Mouse (Mus musculus) Muller cell, postnatal 12 days (primary cell): ENCODE data around the gene Supt7l.
"Not testable (repeated sequence)": the region's sequence is repeated elsewhere in the genome, so short reads cannot be mapped to it uniquely, and the experiment has no call there.

Source experiments
- DNase-seq: peaks from one replicate; pipeline ENCODE4 v3.0.0-alpha.2; 2015; ENCODE audit errors: inconsistent ontology term

Supt7l gene

DNA sequence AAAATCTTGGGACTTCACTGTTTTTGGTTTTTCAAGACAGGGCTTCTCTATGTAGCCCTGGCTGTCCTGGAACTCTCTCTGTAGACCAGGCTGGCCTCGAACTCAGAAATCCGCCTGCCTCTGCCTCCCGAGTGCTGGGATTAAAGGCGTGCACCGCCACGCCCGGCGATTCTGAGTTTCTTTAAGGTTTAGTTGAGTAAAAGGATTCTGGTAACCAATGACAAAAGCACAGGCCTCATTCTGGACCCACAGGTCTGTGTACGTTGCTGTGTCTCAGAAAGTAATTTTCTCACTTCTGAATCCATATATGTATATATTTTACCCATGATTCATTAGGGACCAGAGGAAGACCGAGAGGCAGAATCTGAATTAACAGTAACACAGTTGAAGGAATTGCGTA, at the start of gene Supt7l:
TSS of gene Supt7l (minus strand) at position 101 of the 400 bp plus-strand sequence.
- not testable (repeated sequence) for DNase-seq

DNA sequence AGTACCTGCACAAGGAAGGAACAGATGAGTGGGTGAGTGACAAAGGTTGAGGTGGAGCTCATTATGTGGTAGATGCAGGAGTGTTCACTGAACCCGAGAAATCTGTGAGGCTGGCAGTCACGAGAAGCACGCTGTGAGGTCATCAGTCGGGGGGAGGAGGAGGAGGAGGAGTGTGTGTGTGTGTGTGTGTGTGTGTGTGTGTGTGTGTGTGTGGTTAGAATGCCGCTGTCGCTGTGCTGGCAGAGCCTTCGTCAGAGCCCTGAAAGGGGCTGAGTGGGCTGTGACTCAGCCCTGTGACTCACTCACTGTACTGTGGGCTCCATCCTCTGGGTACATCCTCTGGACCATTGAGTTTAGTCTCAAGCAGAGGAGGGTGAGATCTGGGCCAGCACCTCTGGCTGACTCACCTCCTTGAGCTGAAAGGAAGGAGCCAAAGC, 49.0 kb upstream of the Supt7l start:
- DNase-seq: peak; percentile 88

DNA sequence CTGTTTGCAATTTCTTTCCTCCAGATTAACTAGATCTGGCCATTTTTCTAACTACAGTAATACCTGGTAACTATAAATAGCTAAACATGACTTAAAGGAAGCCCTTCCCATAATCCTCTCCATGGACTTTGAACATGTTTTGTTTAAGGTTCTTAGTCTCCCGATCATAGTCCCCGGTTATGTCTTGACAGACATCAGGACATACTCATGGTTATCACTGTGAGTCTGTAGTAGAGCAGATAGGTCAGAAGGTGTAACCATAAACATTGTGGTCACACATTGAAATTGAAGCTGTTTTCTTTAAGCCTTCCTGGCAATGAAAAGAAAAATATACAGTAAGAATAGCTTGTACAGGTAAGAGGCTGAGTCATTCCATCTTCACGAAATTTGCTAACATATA, 46.1 kb upstream of the Supt7l start:
- DNase-seq: no peak

DNA sequence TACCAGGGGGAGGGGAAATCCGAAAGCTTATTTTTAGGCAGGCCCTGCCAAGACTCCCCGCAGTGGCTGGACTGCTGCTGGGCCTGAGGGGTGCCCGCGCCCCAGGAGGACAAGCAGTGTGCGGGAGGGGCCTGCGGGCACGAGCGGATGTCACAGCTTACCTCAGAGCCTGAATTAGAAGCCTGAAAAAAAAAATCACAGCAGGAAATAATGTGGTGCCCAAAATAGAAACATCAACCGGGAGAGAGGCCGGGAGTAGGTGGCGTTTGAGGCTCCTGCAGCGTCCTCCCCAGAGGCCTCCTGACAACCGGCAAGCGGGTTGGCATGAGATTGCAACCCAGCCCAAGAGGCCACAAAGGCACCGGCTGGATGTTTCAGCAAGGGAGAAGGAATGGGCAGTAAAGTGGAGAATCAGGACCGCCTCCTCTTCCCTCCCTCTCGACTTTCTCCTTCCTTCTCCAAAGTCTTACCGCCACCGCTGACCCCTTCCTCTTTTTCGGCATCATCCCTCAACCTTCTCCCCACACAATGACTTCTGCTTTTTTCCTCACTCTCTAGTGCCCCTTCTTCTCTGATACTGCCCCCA, 43.5 kb upstream of the Supt7l start:
- DNase-seq: peak; percentile 79

DNA sequence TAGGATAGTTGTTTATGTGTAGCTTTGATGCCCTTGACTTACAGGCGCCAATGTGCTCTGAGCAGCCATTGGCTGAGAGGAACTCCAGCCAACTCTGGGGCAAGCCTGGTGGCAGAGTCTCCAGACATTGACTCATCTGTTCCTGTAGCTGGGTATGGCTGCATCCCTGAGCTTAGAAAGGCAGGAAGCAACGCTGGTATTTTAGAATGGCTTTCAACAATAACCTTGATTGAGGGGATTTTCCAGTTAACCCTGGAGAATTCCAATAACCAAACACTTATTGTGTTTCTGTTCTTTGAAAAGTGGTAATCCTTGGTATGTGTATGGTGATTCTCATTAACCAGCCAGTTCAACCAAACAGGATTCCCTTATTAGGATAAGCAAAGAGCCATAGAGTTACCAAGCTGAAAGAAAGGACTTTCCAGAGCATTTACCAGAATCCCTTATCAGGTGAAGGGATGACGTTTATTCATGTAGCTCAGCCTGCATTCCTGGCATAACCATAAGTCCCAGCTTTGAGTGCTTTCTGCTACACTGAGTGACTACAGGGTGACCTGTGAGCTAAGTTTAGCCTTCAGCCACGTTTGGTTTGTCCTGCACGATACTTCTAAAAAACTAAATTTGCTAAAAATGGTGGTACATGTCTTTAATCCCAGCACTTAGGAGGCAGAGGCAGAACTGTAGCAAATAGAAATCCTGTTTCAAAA, 40.5 kb upstream of the Supt7l start:
- DNase-seq: peak; percentile 90

DNA sequence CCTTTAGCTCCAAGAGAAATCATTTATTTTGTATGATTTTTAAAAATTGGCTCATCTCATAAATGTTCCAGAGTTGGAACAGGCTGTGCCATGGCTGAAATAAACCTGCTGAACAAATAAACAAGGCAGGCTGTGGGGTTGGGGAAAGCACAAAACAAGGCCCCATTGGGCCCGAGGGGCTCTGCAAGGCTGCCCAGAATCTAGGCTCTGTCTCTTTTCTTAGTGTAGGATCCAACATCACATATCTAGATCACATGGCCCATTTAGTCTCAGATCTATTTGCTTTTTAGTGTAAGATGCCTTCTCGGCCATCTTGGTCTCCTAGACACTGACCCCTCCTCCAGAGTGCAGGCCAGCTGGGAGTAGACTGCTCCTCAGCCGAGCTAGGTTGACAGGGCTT, 38.9 kb upstream of the Supt7l start:
- no peak for DNase-seq

DNA sequence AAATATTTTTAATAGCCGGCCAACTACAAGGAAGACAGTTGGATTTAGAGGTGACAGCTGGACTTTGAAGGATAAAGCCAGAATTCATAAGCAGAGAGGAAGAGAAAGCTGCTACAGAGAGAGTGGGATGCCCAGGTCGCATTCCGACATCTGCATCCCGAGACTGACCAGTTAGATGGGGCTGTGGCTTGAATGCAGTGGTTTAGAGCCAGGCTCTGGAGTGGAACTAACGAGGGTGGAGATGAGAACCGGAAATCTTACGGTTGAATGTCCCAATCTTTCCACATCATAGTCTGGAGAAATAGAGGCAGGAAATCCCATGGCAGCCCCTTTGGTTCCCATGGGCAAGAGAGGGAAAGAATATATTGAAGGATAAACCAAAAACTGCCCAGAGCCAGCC, 38.4 kb upstream of the Supt7l start:
- DNase-seq: no peak

DNA sequence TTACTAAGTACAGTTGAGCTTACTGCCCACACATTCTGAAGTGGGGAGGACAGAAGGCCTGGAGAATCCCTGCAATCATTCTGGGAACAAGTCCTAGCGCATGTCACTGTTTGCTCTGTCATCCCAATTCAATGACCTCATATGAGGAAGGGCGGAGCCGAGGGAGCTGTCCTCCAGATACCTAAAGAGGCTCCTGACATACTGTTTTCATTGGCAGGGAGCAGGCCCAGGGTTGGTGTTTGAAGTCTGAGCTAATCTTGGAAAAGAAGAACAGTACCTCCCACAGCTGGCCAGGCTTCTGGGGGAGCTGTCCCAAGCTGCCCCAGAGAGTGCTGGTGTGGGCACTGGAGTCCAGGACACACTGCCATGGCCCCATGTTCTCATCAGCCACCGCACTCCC, 37.4 kb upstream of the Supt7l start:
- DNase-seq: peak; percentile 58

DNA sequence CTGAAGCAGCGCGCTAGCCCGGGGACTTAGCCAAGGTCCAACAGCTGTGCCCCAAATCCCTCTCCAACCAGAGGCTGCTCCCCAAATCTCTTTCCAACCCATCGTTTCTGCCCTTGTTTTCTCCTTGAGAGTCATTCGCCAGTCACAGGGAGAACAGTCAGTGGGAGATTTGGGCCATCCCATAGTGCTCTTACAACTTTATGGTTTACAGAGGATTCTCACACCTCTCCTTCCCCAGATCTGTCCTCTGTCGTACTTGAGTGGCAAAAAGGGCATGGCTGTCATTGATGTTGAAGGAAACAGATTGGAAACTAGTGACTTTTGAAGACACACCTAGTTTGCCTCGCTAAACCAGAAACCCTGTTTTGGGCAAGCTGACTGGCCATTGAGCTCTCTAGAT, 36.3 kb upstream of the Supt7l start:
- no peak for DNase-seq

DNA sequence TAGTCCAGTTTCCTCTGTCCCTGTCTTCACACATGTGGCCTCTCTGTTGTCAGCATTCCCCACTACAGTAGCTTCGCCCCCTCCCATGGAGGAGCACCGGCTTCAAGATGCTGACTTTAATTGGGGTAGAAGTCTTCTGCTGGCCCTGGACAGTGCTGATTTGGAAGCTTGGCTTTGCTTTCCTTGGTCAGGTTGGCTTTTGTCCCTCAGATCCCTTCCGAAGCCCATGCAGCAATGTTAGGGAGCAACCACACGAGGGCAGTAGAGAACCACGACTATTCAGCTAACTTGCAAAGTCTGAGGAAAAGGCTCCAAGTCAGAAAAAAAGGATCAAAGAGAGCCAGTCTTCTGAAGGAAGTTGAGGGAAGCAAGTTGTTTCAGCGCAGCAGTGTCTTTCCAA, 35.9 kb upstream of the Supt7l start:
- peak; percentile 79 for DNase-seq

DNA sequence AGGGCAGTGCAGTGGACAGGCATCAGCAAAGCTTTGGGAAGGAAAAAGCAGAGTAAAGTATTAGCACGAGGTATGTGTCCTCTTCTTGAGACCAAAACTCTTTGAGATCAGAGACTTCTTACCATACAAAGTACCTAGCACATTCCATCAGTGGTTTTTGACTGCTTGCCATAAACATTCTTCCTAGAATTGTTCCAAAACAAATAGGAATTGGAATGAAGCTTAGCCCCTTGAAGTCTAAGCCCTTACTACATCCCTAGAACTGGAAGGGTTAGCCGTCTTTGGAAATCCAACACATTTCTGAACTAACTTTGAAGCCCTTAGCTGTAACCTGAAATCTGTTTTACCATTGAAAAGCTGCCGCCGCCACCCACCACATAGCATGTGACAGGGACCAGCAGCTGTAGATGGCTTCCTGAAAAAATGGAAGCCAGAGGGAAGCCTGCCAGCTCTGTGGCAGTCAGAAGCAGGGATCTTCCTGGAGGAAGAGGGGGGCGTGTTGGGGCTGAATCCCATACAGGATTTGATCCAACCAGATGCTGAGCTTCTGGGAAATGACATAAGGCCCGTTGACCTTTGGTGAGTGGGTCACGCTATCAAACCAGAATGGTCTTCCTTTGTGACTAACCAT, 34.5 kb upstream of the Supt7l start:
- peak; percentile 64 for DNase-seq

DNA sequence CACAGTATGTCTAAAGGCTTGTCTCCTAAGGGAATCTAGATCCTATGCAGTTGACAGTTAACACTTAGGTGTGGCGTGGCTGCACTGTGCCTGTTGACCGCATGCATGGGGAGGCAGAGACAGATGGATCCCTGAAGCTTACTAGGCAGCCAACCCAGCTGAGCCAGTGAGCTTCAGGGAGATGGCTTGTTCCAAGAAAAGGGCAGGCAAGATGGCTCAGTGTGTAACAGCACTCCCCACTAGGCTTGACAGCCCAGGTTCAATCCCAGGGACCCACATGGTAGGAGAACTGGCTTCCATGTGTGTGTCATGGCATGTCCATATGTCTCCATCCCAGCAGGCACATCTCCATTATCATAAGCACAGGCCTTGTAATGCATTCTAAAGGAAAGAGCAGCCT, 32.7 kb upstream of the Supt7l start:
- no peak for DNase-seq

DNA sequence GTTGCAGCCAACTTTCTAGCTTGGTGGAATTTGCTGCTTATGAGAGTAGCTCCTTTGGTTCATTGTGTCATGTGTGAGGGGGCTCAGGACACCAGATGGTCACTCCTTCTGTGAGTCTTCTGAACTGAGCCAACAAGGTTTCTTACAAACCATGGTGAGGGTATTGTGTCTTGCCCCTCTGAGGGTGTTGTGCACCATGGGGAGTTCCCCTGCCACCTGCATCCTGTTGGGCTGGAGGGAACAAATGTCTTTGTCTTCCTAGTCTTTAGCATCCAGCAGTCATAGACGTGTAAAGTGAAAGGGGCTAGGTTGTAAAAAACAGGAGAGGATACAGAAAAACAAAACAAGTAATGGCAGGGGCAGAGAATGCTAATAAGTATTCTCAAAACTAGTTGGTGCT, 31.8 kb upstream of the Supt7l start:
- DNase-seq: no peak

DNA sequence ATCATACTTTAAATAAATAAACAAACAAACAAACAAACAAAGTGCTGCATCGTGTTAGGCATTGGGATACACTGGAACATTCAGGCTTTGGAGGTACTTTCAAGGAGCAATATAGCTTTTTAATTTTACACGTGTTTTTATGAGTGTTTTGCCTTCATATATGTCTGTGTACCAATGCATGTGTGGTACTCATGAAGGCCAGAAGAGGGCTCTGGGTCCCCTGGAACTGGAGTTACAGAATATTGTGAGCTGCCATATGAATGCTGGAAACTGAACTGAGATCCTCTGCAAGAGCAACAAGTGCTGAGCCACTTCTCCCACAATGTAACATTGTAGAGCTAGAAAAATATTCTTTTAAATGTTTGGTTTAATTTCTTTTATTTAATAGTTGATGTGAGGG, 7.6 kb upstream of the Supt7l start:
- DNase-seq: no peak

DNA sequence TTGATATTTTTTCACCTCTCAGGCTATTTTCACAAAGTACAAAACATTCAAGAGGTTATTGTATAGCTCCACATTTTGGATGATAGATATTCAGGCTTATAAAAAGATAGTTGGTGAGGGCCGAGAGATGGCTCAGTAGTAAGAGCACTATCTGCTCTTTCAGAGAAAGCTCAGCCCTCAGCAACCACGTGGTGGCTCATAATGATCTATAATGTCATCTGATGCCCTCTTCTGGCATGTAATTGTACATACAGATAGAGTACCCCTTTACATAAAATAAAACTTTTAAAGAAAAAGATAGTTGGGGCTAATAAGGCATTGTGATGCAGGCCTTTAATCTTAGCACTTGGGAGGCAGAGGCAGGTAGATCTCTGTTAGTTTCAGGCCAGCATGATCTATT, 953 bp upstream of the Supt7l start:
- no peak for DNase-seq

DNA sequence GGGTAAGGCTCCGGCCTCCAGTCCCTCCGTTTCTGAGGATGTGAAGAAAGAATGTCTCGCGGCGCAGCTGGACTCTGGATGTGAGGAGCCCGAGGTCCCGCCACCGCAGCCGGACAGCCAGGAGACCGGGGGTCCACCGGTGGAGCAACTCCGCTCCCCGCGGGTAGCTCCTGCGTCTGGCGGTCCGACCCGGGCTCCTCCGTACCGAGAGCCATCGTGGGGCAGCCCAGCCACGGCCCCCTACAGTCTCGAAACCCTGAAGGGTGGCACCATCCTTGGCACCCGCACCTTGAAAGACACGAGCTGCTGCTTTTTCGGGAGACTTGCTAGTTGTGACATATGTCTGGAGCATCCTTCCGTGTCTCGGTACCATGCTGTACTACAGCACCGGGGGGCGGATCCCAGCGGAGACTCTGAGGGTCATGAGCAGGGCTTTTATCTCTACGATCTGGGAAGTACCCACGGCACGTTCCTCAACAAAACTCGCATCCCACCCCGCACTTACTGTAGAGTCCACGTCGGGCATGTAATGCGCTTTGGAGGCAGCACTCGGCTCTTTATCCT, 408 bp downstream of the Supt7l start:
- no peak for DNase-seq

DNA sequence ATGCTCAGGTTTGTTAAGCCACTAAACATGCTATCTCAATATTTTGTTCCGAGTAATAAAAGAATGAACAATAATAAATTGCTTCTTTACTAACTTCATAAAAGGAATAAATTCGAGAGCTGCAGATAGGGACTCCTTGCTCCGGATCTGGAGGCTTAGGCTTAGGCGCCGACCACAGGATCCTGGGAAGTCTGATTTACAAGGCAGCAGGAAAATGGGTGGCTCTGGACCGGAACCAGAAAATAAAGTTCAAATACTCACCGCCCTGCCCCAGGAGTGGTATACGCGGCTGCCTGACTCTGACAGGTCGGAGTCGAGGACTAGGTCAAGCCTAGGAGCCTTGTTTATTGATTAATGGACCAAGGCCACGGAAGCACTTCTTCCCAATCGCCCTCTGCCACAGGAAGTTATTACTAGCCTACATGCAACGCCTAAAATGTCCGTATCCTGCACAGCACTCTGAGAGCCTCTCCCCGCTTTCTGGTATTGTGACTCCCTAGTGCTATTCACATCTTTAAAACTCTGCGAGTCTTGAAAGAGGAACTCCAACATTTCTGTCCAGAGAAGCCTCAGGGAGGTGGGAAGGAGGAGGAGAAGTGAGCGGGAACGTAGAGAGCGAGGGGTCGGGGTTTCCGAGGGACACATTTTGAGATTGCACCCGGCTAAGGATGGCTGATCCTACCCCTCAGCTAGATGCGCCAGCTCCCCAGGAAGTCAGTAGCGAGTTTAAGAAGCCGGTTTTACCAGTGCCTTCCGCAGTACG, 1.1 kb downstream of the Supt7l start, which contains the start of gene Slc4a1ap:
TSS of gene Slc4a1ap (plus strand) at position 642 of the 763 bp plus-strand sequence.
- peak; percentile 93 for DNase-seq

DNA sequence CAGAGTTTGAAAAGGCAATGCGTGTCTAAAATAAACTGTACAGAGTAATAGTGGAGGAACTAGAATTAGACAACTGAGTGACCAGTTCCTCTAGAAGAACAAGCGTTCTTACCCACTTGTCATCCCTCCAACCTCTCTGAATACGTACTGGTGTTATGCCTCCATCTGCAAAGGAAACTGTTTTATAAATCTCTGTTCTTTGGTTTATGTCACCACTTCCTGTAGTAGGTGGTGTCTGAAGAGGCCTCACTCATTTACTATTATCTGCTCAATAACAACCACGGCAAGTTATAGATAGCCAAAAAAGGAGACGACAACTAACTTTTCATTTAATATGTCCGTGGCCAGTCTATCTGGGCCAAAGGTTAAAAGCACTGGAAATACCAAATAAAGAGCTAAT, 7.1 kb downstream of the Supt7l start:
- no peak for DNase-seq

DNA sequence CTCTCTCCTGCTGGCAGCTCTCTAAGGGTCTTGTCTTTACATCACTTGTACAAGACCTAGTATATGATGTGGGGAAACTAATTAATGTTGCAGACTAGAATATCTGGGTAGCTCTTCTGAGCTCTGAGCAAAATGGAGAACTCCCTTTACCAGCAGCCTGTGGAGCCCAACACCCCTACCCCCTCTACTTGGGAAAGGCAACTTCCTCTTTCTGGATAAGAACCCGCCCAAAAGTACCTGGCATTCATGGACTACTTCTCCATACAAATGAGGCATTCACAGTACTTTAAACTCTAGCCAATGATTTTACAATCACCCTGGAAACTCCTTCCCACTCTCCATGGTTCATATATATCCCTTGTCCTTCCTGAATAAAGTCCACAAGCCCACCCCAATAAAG, 15.1 kb downstream of the Supt7l start:
- no peak for DNase-seq

DNA sequence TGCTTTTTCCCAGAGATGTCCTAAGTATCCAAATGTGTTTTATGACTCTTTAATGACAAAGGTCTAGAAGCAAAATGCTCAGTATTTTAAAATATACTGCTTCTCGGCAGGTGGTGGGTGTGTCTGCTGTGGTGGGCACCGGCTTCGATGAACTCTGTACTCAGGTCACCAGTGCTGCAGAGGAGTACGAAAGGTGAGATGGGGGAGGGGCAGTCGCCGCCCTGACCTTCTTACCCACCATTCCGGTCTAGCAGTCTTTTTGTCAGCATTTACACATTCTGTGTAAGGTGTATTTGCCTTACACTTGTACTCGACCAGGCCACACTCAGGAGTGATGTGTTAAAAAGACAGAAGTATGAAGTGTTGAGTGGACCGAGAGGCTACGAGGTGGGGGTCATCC, 22.8 kb downstream of the Supt7l start:
- no peak for DNase-seq

DNA sequence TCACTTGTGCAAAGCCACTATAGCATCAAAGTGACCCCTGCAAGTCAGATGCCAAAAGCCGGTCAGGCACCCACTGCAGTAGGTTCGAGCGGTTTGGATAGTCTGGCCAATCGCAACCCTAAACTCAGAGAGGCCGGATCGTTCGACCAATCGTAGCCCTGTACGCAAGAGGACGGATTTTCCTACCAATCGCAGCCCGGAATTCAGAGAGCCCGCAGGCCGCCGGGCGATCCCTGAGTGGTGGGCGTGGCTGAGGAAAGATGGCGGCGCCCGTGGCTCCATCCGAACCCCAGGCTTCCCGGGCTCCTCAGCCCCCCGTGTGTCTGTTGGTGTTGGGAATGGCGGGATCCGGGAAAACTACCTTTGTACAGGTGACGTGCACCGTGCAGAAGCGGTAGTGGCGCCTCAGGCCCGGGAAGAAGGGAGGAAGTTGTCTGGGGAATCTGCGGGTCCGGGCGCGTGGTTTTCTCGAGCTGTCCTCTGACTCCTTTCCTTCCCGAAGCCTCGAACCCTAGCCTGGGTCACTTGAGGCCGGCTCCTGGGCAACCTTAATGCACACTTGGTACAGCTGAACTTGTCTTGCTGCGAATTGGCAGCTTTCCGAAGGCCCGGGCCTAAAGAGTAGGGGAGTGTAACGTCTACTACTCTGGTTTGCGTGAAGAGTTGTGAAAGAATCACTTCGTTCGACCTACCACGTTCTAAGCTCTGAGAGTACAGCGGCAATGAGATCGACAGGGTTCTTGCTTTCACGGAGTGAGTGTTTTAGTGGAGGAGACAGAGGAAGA, 32.9 kb downstream of the Supt7l start, which contains the start of gene Gpn1:
TSS of gene Gpn1 (plus strand) at position 229 of the 785 bp plus-strand sequence.
- DNase-seq: peak; percentile 86
